Mouse (Mus musculus) limb, embryonic 14.5 days (tissue): ENCODE results near the gene Bud31. TPM values are rescaled to one million over a fixed set of nuclear protein-coding genes. Genes with fewer than 3 reads are reported as not detected.

ENCODE experiments used
- ATAC-seq: fragments of 200-750 bp; cut with Nextera tagmentation; 2 replicates; pipeline ENCODE4 v1.8.0; 2017; ENCODE audit warnings: low read depth, moderate number of reproducible peaks, moderate TSS enrichment; ENCODE audit not compliant: low FRiP score
- DNase-seq: peaks from one replicate; pipeline ENCODE4 v3.0.0-alpha.2; 2015; ENCODE audit warnings: low spot score
- H3K27ac ChIP-seq: fragments of 300-500 bp; sonication (generic); replicated peaks from 2 replicates; pipeline ENCODE4 v1.5.1; 2014; ENCODE audit warnings: low read depth, mild to moderate bottlenecking, low read length, moderate library complexity, mixed read lengths
- H3K27me3 ChIP-seq: fragments of 300-500 bp; sonication (generic); 2 replicates; pipeline ENCODE4 v1.6.1; 2014; ENCODE audit warnings: low read length, mixed read lengths; ENCODE audit not compliant: control insufficient read depth, insufficient read depth
- H3K36me3 ChIP-seq: fragments of 300-500 bp; sonication (generic); 2 replicates; pipeline ENCODE4 v1.6.1; 2014; ENCODE audit warnings: mild to moderate bottlenecking, low read length, moderate library complexity, mixed read lengths; ENCODE audit not compliant: control insufficient read depth, insufficient read depth
- H3K4me1 ChIP-seq: fragments of 300-500 bp; sonication (generic); 2 replicates; pipeline ENCODE4 v1.6.1; 2014; ENCODE audit warnings: antibody characterized with exemption, low read length, mixed read lengths; ENCODE audit not compliant: control insufficient read depth, insufficient read depth
- H3K4me2 ChIP-seq: fragments of 300-500 bp; sonication (generic); replicated peaks from 2 replicates; pipeline ENCODE4 v1.6.1; 2014; ENCODE audit warnings: low read depth, mild to moderate bottlenecking, low read length, moderate library complexity; ENCODE audit not compliant: severe bottlenecking
- H3K4me3 ChIP-seq: fragments of 300-500 bp; sonication (generic); replicated peaks from 2 replicates; pipeline ENCODE4 v1.5.1; 2014; ENCODE audit warnings: low read length
- H3K9ac ChIP-seq: fragments of 300-500 bp; sonication (generic); 2 replicates; pipeline ENCODE4 v1.6.1; 2014; ENCODE audit warnings: mild to moderate bottlenecking, low read depth, low read length, moderate library complexity; ENCODE audit not compliant: severe bottlenecking
- H3K9me3 ChIP-seq: fragments of 300-500 bp; sonication (generic); 2 replicates; pipeline ENCODE4 v1.6.1; 2016; ENCODE audit warnings: low read length; ENCODE audit not compliant: control insufficient read depth
- POLR2A ChIP-seq: fragments of 200-500 bp; IDR thresholded peaks from 2 replicates; pipeline ENCODE4 v1.8.0; 2012; ENCODE audit warnings: inconsistent platforms, mild to moderate bottlenecking, moderate library complexity, borderline replicate concordance; ENCODE audit not compliant: insufficient read depth, insufficient read length; ENCODE audit errors: extremely low read depth
- WGBS: fragments of 180-500 bp; shearing (Covaris S2); extraction: QIAGEN DNeasy Blood & Tissue Kit; methylation state at CpG from one replicate; pipeline ENCODE4 v1.1.7; 2014; 5-methylcytosine and 5-hydroxymethylcytosine counted together
- polyA plus RNA-seq, 2 experiments: library from polyadenylated mRNA; depleted of rRNA in 1 of 2; stranded (reverse) in 1 of 2; unstranded in 1 of 2; fragments of >200 nt; fragmentation: Nextera tagmentation in 1 of 2; extraction: Ambion mirVana in 1 of 2; gene quantifications; 2 replicates each; pipeline versions ENCODE4 v1.2.1 to v1.2.3; 2012 to 2014

Bud31 gene
- polyA plus RNA-seq, 2 experiments, result 147 to 197 TPM

- Histone ChIP-seq H3K4me1 (peaks cover 21% of the 10 kb centered on the region), H3K4me3 (0 out of 2 replicates have a peak overlapping the region, but pooled peaks have one; percentile 4), H3K4me2 (peak overlapping the region; percentile 85), H3K27ac (peak overlapping the region; percentile 62), H3K27me3 (no peaks in the 10 kb centered on the region), H3K9ac (no peak overlapping the region), H3K9me3 (0 out of 2 replicates have a peak, but pooled peaks cover 5% of the 10 kb centered on the region), H3K36me3 (0 out of 2 replicates have a peak, but pooled peaks cover 6% of the 10 kb centered on the region)
- ATAC-seq, result no peak
- WGBS, result 53% methylated on average over 10 of the region's 10 CpGs
- DNase-seq, result peak; percentile 44
- TF ChIP-seq POLR2A, result no peak
Measured at GRCm38 (mm10) chr5:145116916-145117315, 23.2 kb upstream of the Bud31 start.

DNA sequence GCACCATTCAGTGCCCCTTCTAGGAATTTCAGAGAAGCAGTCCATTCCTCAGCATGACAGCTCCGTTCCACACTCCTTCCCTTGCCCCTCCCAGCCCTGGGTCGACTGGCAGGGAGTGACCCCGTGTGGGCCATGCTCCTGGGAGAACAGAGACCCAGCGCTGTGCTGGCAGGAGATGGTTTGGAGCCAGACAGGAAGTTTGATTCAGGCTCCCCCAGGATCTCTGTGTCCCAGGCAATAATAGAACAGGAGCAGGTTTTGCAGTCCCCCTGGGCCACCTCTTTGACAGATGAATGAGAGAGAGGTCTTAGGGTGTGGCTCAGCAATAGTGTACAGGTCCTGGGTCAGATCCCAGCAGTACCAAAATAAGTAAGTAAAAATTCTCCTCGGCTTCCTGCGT lies 22.2 kb upstream of the Bud31 start:
- no peak for TF ChIP-seq POLR2A
- peaks cover 21% of the 10 kb centered on the region for H3K4me1 ChIP-seq

DNA sequence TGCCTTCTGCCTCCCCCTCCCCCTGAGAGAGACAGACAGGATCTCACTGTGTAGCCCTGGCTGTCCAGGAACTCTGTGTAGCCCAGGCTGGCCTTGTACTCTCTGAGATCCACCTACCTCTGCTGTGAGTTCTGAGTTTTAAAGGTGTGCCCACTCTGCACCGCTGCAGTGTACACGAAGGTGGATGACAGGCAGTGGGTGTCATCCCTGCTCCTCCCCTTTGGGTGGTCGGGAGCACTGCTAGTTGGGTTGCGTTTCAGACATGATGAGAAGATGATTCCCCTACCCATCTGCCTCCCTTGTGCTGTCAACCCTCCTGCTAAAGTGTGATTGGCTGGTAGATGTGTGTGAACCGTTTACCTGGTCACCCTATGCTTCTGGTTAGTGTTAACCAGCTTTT lies 21.7 kb upstream of the Bud31 start:
- Histone ChIP-seq H3K4me3 (no peak overlapping the region), H3K9ac (no peak overlapping the region), H3K4me1 (peaks cover 21% of the 10 kb centered on the region), H3K4me2 (no peak overlapping the region), H3K9me3 (0 out of 2 replicates have a peak, but pooled peaks cover 5% of the 10 kb centered on the region), H3K27ac (no peak overlapping the region), H3K36me3 (peaks cover 20% of the 10 kb centered on the region; the same call in 1 of the 2 replicates), H3K27me3 (no peaks in the 10 kb centered on the region)
- no peak for ATAC-seq
- WGBS, result 88% methylated on average over 5 of the region's 5 CpGs
- no peak for TF ChIP-seq POLR2A
- DNase-seq, result no peak

More for the DNA sequence above, 22.2 kb upstream of the Bud31 start:
- WGBS, result 55% methylated on average over 6 of the region's 6 CpGs
- no peak for DNase-seq
- H3K9me3 ChIP-seq, result 0 out of 2 replicates have a peak, but pooled peaks cover 5% of the 10 kb centered on the region
- H3K4me3 ChIP-seq, result no peak overlapping the region
- no peak for ATAC-seq
- no peak overlapping the region for H3K4me2 ChIP-seq
- H3K36me3 ChIP-seq, result peaks cover 15% of the 10 kb centered on the region; the same call in 1 of the 2 replicates
- no peak overlapping the region for H3K27ac ChIP-seq
- H3K9ac ChIP-seq, result no peak overlapping the region
- no peaks in the 10 kb centered on the region for H3K27me3 ChIP-seq

GRCm38 (mm10) chr5:145119385-145119784 lies 20.8 kb upstream of the Bud31 start:
- Histone ChIP-seq H3K4me1 (peaks cover 21% of the 10 kb centered on the region), H3K27me3 (no peaks in the 10 kb centered on the region), H3K9ac (no peak overlapping the region), H3K4me3 (no peak overlapping the region), H3K27ac (no peak overlapping the region), H3K4me2 (no peak overlapping the region), H3K9me3 (0 out of 2 replicates have a peak, but pooled peaks cover 5% of the 10 kb centered on the region), H3K36me3 (peaks cover 28% of the 10 kb centered on the region)
- WGBS, result 88% methylated on average over 2 of the region's 2 CpGs
- DNase-seq (no peak), ATAC-seq (no peak)
- no peak for TF ChIP-seq POLR2A

DNA sequence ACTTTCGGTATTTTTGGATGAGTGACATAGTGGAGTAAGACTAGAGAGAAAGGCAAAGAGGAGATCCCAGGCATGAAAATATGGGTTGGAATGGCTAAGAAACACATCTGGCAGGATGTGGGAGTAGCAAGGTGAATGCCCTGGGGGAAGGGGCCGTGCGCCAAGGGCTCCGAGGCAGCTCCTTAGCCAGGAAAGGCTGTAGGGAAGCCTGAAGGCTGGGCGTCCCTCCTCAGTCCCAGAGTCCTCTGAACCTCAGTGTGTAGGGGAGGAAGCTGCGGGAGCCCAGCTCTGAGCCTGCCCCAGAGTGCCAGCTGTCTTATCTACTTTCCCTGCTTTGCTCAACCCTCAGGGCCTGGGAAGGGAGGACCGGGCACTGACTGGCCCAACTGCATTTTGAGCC lies 19.2 kb upstream of the Bud31 start:
- no peak overlapping the region for H3K9ac ChIP-seq
- 37% methylated on average over 7 of the region's 7 CpGs for WGBS

DNA sequence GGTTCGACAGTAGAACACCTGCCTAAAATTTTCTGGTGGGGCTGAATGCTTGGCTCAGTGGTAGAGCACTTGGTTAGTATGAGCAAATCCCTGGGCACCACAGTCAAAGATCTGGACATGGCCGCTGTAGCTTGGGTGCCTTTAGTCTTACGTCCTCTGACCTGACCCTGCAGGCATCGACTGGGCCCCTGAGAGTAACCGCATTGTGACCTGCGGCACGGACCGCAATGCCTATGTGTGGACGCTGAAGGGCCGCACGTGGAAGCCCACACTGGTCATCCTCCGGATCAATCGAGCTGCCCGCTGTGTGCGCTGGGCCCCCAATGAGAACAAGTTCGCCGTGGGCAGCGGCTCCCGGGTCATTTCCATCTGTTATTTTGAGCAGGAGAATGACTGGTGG lies 16.8 kb upstream of the Bud31 start:
- Histone ChIP-seq H3K36me3 (peaks cover 66% of the 10 kb centered on the region), H3K27me3 (no peaks in the 10 kb centered on the region), H3K4me2 (no peak overlapping the region), H3K9me3 (0 out of 2 replicates have a peak, but pooled peaks cover 5% of the 10 kb centered on the region), H3K4me1 (0 out of 2 replicates have a peak, but pooled peaks cover 4% of the 10 kb centered on the region), H3K27ac (no peak overlapping the region), H3K4me3 (no peak overlapping the region), H3K9ac (no peak overlapping the region)
- TF ChIP-seq POLR2A, result no peak
- DNase-seq, result no peak
- 96% methylated on average over 19 of the region's 19 CpGs for WGBS
- ATAC-seq, result no peak

More for the DNA sequence above, 19.2 kb upstream of the Bud31 start:
- H3K9me3 ChIP-seq, result 0 out of 2 replicates have a peak, but pooled peaks cover 5% of the 10 kb centered on the region
- ATAC-seq (no peak), DNase-seq (no peak)
- H3K4me2 ChIP-seq, result no peak overlapping the region
- H3K4me1 ChIP-seq, result peaks cover 17% of the 10 kb centered on the region
- peaks cover 42% of the 10 kb centered on the region for H3K36me3 ChIP-seq
- no peak overlapping the region for H3K4me3 ChIP-seq
- no peak overlapping the region for H3K27ac ChIP-seq
- H3K27me3 ChIP-seq, result no peaks in the 10 kb centered on the region
- no peak for TF ChIP-seq POLR2A
